Mouse (Mus musculus): ENCODE results near the gene Arhgef19. TPM values are rescaled to one million over a fixed set of nuclear protein-coding genes. Genes with fewer than 3 reads are reported as not detected.

Arhgef19 gene
- polyA plus RNA-seq, 1 experiment from 2014 or later: 2.6 TPM

GRCm38 (mm10) chr4:141214337-141214851 lies 24.9 kb upstream of the Arhgef19 start:
- 1% methylated on average over 16 of the region's 16 CpGs for WGBS
- ATAC-seq (ENCODE audit: insufficient number of reproducible peaks, insufficient read depth, low FRiP score, low read depth): no peak

GRCm38 (mm10) chr4:141219583-141220213 lies 19.6 kb upstream of the Arhgef19 start:
- ATAC-seq (ENCODE audit: insufficient number of reproducible peaks, insufficient read depth, low FRiP score, low read depth): no peak
- WGBS: 86% methylated on average over 20 of the region's 20 CpGs

More at GRCm38 (mm10) chr4:141214337-141214851, 24.9 kb upstream of the Arhgef19 start:
- H3K27me3 ChIP-seq (ENCODE audit: control insufficient read depth, insufficient read depth, low read length): no peaks in the 10 kb centered on the region
- H3K4me1 ChIP-seq (ENCODE audit: control insufficient read depth in 2 of 2, insufficient read depth in 2 of 2, low read length in 2 of 2): peaks cover 0 to 6% of the 10 kb centered on the region in 2 experiments; a peak in 2 of 4 replicates
- H3K27ac ChIP-seq (replicated peaks in 1 of 2; ENCODE audit: control insufficient read depth in 1 of 2, insufficient read depth in 1 of 2, low read depth in 2 of 2, low read length in 2 of 2): no peak overlapping the region
- no peaks in the 10 kb centered on the region for H3K9me3 ChIP-seq (ENCODE audit: control insufficient read depth, low read length)
- H3K36me3 ChIP-seq (ENCODE audit: control insufficient read depth, insufficient read depth, low read length): no peaks in the 10 kb centered on the region
- H3K4me3 ChIP-seq (ENCODE audit: control insufficient read depth in 1 of 2, insufficient read depth in 1 of 2, low read depth in 1 of 2, low read length in 2 of 2): peak overlapping the region; percentile 54 to 74
- H3K9ac ChIP-seq (ENCODE audit: low read length): peak overlapping the region; percentile 76
- peak overlapping the region; percentile 98 for H3K4me2 ChIP-seq (ENCODE audit: low read length)

GRCm38 (mm10) chr4:141221848-141222247 lies 17.5 kb upstream of the Arhgef19 start:
- no peak for ATAC-seq (ENCODE audit: insufficient number of reproducible peaks, insufficient read depth, low FRiP score, low read depth)
- 66% methylated on average over 2 of the region's 2 CpGs for WGBS

More at GRCm38 (mm10) chr4:141219583-141220213, 19.6 kb upstream of the Arhgef19 start:
- no peak overlapping the region for H3K4me2 ChIP-seq (ENCODE audit: low read length)
- no peaks in the 10 kb centered on the region for H3K9me3 ChIP-seq (ENCODE audit: control insufficient read depth, low read length)
- no peak overlapping the region for H3K27ac ChIP-seq (replicated peaks in 1 of 2; ENCODE audit: control insufficient read depth in 1 of 2, insufficient read depth in 1 of 2, low read depth in 2 of 2, low read length in 2 of 2)
- H3K27me3 ChIP-seq (ENCODE audit: control insufficient read depth, insufficient read depth, low read length): no peaks in the 10 kb centered on the region
- H3K9ac ChIP-seq (ENCODE audit: low read length): no peak overlapping the region
- no peak overlapping the region for H3K4me3 ChIP-seq (ENCODE audit: control insufficient read depth in 1 of 2, insufficient read depth in 1 of 2, low read depth in 1 of 2, low read length in 2 of 2)
- no peaks in the 10 kb centered on the region; a peak in 1 of 4 replicates for H3K4me1 ChIP-seq (ENCODE audit: control insufficient read depth in 2 of 2, insufficient read depth in 2 of 2, low read length in 2 of 2)
- H3K36me3 ChIP-seq (ENCODE audit: control insufficient read depth, insufficient read depth, low read length): no peaks in the 10 kb centered on the region

GRCm38 (mm10) chr4:141222752-141223151 lies 16.5 kb upstream of the Arhgef19 start:
- H3K4me2 ChIP-seq (ENCODE audit: low read length): no peak overlapping the region

More at GRCm38 (mm10) chr4:141221848-141222247, 17.5 kb upstream of the Arhgef19 start:
- Histone ChIP-seq H3K4me1 (ENCODE audit: control insufficient read depth in 2 of 2, insufficient read depth in 2 of 2, low read length in 2 of 2) (no peaks in the 10 kb centered on the region), H3K9me3 (ENCODE audit: control insufficient read depth, low read length) (no peaks in the 10 kb centered on the region), H3K4me3 (ENCODE audit: control insufficient read depth in 1 of 2, insufficient read depth in 1 of 2, low read depth in 1 of 2, low read length in 2 of 2) (no peak overlapping the region), H3K36me3 (ENCODE audit: control insufficient read depth, insufficient read depth, low read length) (no peaks in the 10 kb centered on the region), H3K27me3 (ENCODE audit: control insufficient read depth, insufficient read depth, low read length) (no peaks in the 10 kb centered on the region), H3K27ac (replicated peaks in 1 of 2; ENCODE audit: control insufficient read depth in 1 of 2, insufficient read depth in 1 of 2, low read depth in 2 of 2, low read length in 2 of 2) (no peak overlapping the region), H3K4me2 (ENCODE audit: low read length) (no peak overlapping the region), H3K9ac (ENCODE audit: low read length) (no peak overlapping the region)

GRCm38 (mm10) chr4:141228687-141229086 lies 10.6 kb upstream of the Arhgef19 start:
- no peak overlapping the region for H3K4me2 ChIP-seq (ENCODE audit: low read length)
- no peak overlapping the region for H3K27ac ChIP-seq (replicated peaks in 1 of 2; ENCODE audit: control insufficient read depth in 1 of 2, insufficient read depth in 1 of 2, low read depth in 2 of 2, low read length in 2 of 2)
- peaks cover 7 to 10% of the 10 kb centered on the region in 2 experiments; a peak in 3 of 4 replicates for H3K4me1 ChIP-seq (ENCODE audit: control insufficient read depth in 2 of 2, insufficient read depth in 2 of 2, low read length in 2 of 2)
- H3K9ac ChIP-seq (ENCODE audit: low read length): no peak overlapping the region
- 77% methylated on average over 7 of the region's 7 CpGs for WGBS
- no peaks in the 10 kb centered on the region for H3K36me3 ChIP-seq (ENCODE audit: control insufficient read depth, insufficient read depth, low read length)
- H3K27me3 ChIP-seq (ENCODE audit: control insufficient read depth, insufficient read depth, low read length): peaks cover 7% of the 10 kb centered on the region; the same call in 1 of the 2 replicates
- ATAC-seq (ENCODE audit: insufficient number of reproducible peaks, insufficient read depth, low FRiP score, low read depth): no peak
- no peak overlapping the region for H3K4me3 ChIP-seq (ENCODE audit: control insufficient read depth in 1 of 2, insufficient read depth in 1 of 2, low read depth in 1 of 2, low read length in 2 of 2)
- H3K9me3 ChIP-seq (ENCODE audit: control insufficient read depth, low read length): no peaks in the 10 kb centered on the region

More at GRCm38 (mm10) chr4:141222752-141223151, 16.5 kb upstream of the Arhgef19 start:
- Histone ChIP-seq H3K9me3 (ENCODE audit: control insufficient read depth, low read length) (no peaks in the 10 kb centered on the region), H3K27ac (replicated peaks in 1 of 2; ENCODE audit: control insufficient read depth in 1 of 2, insufficient read depth in 1 of 2, low read depth in 2 of 2, low read length in 2 of 2) (no peak overlapping the region), H3K9ac (ENCODE audit: low read length) (no peak overlapping the region), H3K27me3 (ENCODE audit: control insufficient read depth, insufficient read depth, low read length) (no peaks in the 10 kb centered on the region), H3K4me3 (ENCODE audit: control insufficient read depth in 1 of 2, insufficient read depth in 1 of 2, low read depth in 1 of 2, low read length in 2 of 2) (no peak overlapping the region), H3K4me1 (ENCODE audit: control insufficient read depth in 2 of 2, insufficient read depth in 2 of 2, low read length in 2 of 2) (no peaks in the 10 kb centered on the region), H3K36me3 (ENCODE audit: control insufficient read depth, insufficient read depth, low read length) (no peaks in the 10 kb centered on the region)
- no peak for ATAC-seq (ENCODE audit: insufficient number of reproducible peaks, insufficient read depth, low FRiP score, low read depth)
- 86% methylated on average over 5 of the region's 5 CpGs for WGBS

GRCm38 (mm10) chr4:141233196-141233595 lies 6.1 kb upstream of the Arhgef19 start:
- 79% methylated on average over 4 of the region's 4 CpGs for WGBS
- Histone ChIP-seq H3K27me3 (ENCODE audit: control insufficient read depth, insufficient read depth, low read length) (peaks cover 20% of the 10 kb centered on the region), H3K27ac (replicated peaks in 1 of 2; ENCODE audit: control insufficient read depth in 1 of 2, insufficient read depth in 1 of 2, low read depth in 2 of 2, low read length in 2 of 2) (no peak overlapping the region)

GRCm38 (mm10) chr4:141235537-141236111 lies 3.7 kb upstream of the Arhgef19 start:
- ATAC-seq (ENCODE audit: insufficient number of reproducible peaks, insufficient read depth, low FRiP score, low read depth): no peak
- Histone ChIP-seq H3K4me2 (ENCODE audit: low read length) (no peak overlapping the region), H3K4me3 (ENCODE audit: control insufficient read depth in 1 of 2, insufficient read depth in 1 of 2, low read depth in 1 of 2, low read length in 2 of 2) (no peak overlapping the region), H3K9ac (ENCODE audit: low read length) (no peak overlapping the region), H3K27me3 (ENCODE audit: control insufficient read depth, insufficient read depth, low read length) (peaks cover 37% of the 10 kb centered on the region), H3K36me3 (ENCODE audit: control insufficient read depth, insufficient read depth, low read length) (no peaks in the 10 kb centered on the region), H3K27ac (replicated peaks in 1 of 2; ENCODE audit: control insufficient read depth in 1 of 2, insufficient read depth in 1 of 2, low read depth in 2 of 2, low read length in 2 of 2) (no peak overlapping the region), H3K4me1 (ENCODE audit: control insufficient read depth in 2 of 2, insufficient read depth in 2 of 2, low read length in 2 of 2) (peaks cover 10 to 19% of the 10 kb centered on the region in 2 experiments), H3K9me3 (ENCODE audit: control insufficient read depth, low read length) (no peaks in the 10 kb centered on the region)
- 56% methylated on average over 6 of the region's 6 CpGs for WGBS

More at GRCm38 (mm10) chr4:141233196-141233595, 6.1 kb upstream of the Arhgef19 start:
- Histone ChIP-seq H3K4me3 (ENCODE audit: control insufficient read depth in 1 of 2, insufficient read depth in 1 of 2, low read depth in 1 of 2, low read length in 2 of 2) (no peak overlapping the region), H3K4me2 (ENCODE audit: low read length) (no peak overlapping the region), H3K9ac (ENCODE audit: low read length) (no peak overlapping the region), H3K9me3 (ENCODE audit: control insufficient read depth, low read length) (no peaks in the 10 kb centered on the region), H3K4me1 (ENCODE audit: control insufficient read depth in 2 of 2, insufficient read depth in 2 of 2, low read length in 2 of 2) (peaks cover 7 to 10% of the 10 kb centered on the region in 2 experiments; a peak in 3 of 4 replicates), H3K36me3 (ENCODE audit: control insufficient read depth, insufficient read depth, low read length) (no peaks in the 10 kb centered on the region)
- no peak for ATAC-seq (ENCODE audit: insufficient number of reproducible peaks, insufficient read depth, low FRiP score, low read depth)

All from heart, embryonic 14.5 days (tissue).